Mouse (Mus musculus) hindbrain, embryonic 12.5 days (tissue): ENCODE measurements around the gene Cpm. TPM values are rescaled to one million over a fixed set of nuclear protein-coding genes. Genes with fewer than 3 reads are reported as not detected.
"Not testable (repeated sequence)": the region's sequence is repeated elsewhere in the genome, so short reads cannot be mapped to it uniquely, and the experiment has no call there.

Experiments
- ATAC-seq: fragments of 200-750 bp; cut with Nextera tagmentation; 2 replicates; pipeline ENCODE4 v1.8.0; 2017; ENCODE audit warnings: moderate TSS enrichment; ENCODE audit not compliant: low FRiP score
- H3K27ac ChIP-seq: fragments of 300-500 bp; sonication (generic); 2 replicates; pipeline ENCODE4 v1.5.1; 2016; ENCODE audit warnings: mild to moderate bottlenecking
- H3K27me3 ChIP-seq: fragments of 300-500 bp; sonication (generic); 2 replicates; pipeline ENCODE4 v1.6.1; 2016; ENCODE audit warnings: mild to moderate bottlenecking
- H3K36me3 ChIP-seq: fragments of 300-500 bp; sonication (generic); 2 replicates; pipeline ENCODE4 v1.6.1; 2016; ENCODE audit warnings: mild to moderate bottlenecking
- H3K4me1 ChIP-seq: fragments of 300-500 bp; sonication (generic); 2 replicates; pipeline ENCODE4 v1.6.1; 2016
- H3K4me2 ChIP-seq: fragments of 300-500 bp; sonication (generic); replicated peaks from 2 replicates; pipeline ENCODE4 v1.6.1; 2016; ENCODE audit warnings: mild to moderate bottlenecking
- H3K4me3 ChIP-seq: fragments of 300-500 bp; sonication (generic); 2 replicates; pipeline ENCODE4 v1.5.1; 2016; ENCODE audit warnings: mild to moderate bottlenecking
- H3K9ac ChIP-seq: fragments of 300-500 bp; sonication (generic); 2 replicates; pipeline ENCODE4 v1.6.1; 2016; ENCODE audit warnings: mild to moderate bottlenecking, moderate library complexity
- H3K9me3 ChIP-seq: fragments of 300-500 bp; sonication (generic); replicated peaks from 2 replicates; pipeline ENCODE4 v1.6.1; 2016; ENCODE audit warnings: mild to moderate bottlenecking
- WGBS: fragments of 180-500 bp; shearing (Covaris S2); methylation state at CpG from one replicate; pipeline ENCODE4 v1.1.7; 2016; 5-methylcytosine and 5-hydroxymethylcytosine counted together
- polyA plus RNA-seq: library from polyadenylated mRNA; unstranded; fragments of >200 nt; fragmentation: Nextera tagmentation; extraction: Ambion mirVana; gene quantifications from 2 replicates; pipeline ENCODE4 v1.2.1, GENCODE M21; 2016

Gene Cpm
- polyA plus RNA-seq, 1 experiment from 2014 or later = 6.0 TPM

GRCm38 (mm10) chr10:117726350-117726749, 97.0 kb downstream of the Cpm start:
- Histone ChIP-seq H3K36me3 (no peaks in the 10 kb centered on the region), H3K4me1 (no peaks in the 10 kb centered on the region), H3K9me3 (no peaks in the 10 kb centered on the region), H3K27me3 (no peaks in the 10 kb centered on the region), H3K4me2 (no peak overlapping the region), H3K9ac (no peak overlapping the region), H3K4me3 (no peak overlapping the region), H3K27ac (no peak overlapping the region)
- ATAC-seq = no peak
- 89% methylated on average over 4 of the region's 4 CpGs for WGBS

GRCm38 (mm10) chr10:117726888-117727385, 97.6 kb downstream of the Cpm start:
- H3K4me2 ChIP-seq = no peak overlapping the region
- H3K27ac ChIP-seq = no peak overlapping the region
- WGBS = 93% methylated on average over 4 of the region's 4 CpGs
- no peak for ATAC-seq
- no peak overlapping the region for H3K9ac ChIP-seq
- H3K4me1 ChIP-seq = no peaks in the 10 kb centered on the region
- no peak overlapping the region for H3K4me3 ChIP-seq
- H3K27me3 ChIP-seq = no peaks in the 10 kb centered on the region
- H3K36me3 ChIP-seq = no peaks in the 10 kb centered on the region
- H3K9me3 ChIP-seq = no peaks in the 10 kb centered on the region

GRCm38 (mm10) chr10:117727518-117728110, 98.3 kb downstream of the Cpm start:
- H3K4me1 ChIP-seq = no peaks in the 10 kb centered on the region
- no peaks in the 10 kb centered on the region for H3K36me3 ChIP-seq
- no peak overlapping the region for H3K4me3 ChIP-seq
- ATAC-seq = no peak
- 86% methylated on average over 9 of the region's 9 CpGs for WGBS
- no peak overlapping the region for H3K4me2 ChIP-seq
- H3K27ac ChIP-seq = no peak overlapping the region
- no peaks in the 10 kb centered on the region for H3K27me3 ChIP-seq
- H3K9me3 ChIP-seq = no peaks in the 10 kb centered on the region
- no peak overlapping the region for H3K9ac ChIP-seq

- WGBS = 88% methylated on average over 5 of the region's 5 CpGs
- H3K4me3 ChIP-seq = no peak overlapping the region
- no peak overlapping the region for H3K27ac ChIP-seq
- no peak overlapping the region for H3K4me2 ChIP-seq
- H3K9me3 ChIP-seq = no peaks in the 10 kb centered on the region
- H3K4me1 ChIP-seq = no peaks in the 10 kb centered on the region
- H3K36me3 ChIP-seq = no peaks in the 10 kb centered on the region
- H3K9ac ChIP-seq = no peak overlapping the region
- no peak for ATAC-seq
- no peaks in the 10 kb centered on the region for H3K27me3 ChIP-seq
Measured at GRCm38 (mm10) chr10:117728574-117728973, 99.3 kb downstream of the Cpm start.

GRCm38 (mm10) chr10:117729139-117729814, 100.0 kb downstream of the Cpm start:
- no peak for ATAC-seq
- H3K4me3 ChIP-seq = no peak overlapping the region
- H3K4me2 ChIP-seq = no peak overlapping the region
- H3K4me1 ChIP-seq = no peaks in the 10 kb centered on the region
- 81% methylated on average over 11 of the region's 11 CpGs for WGBS
- no peak overlapping the region for H3K9ac ChIP-seq
- no peaks in the 10 kb centered on the region for H3K9me3 ChIP-seq
- H3K27ac ChIP-seq = no peak overlapping the region
- H3K27me3 ChIP-seq = no peaks in the 10 kb centered on the region
- H3K36me3 ChIP-seq = no peaks in the 10 kb centered on the region

GRCm38 (mm10) chr10:117730140-117730539, 100.8 kb downstream of the Cpm start:
- no peaks in the 10 kb centered on the region for H3K36me3 ChIP-seq
- H3K9me3 ChIP-seq = no peaks in the 10 kb centered on the region
- no peak overlapping the region for H3K27ac ChIP-seq
- 96% methylated on average over 7 of the region's 7 CpGs for WGBS
- H3K9ac ChIP-seq = no peak overlapping the region
- H3K4me3 ChIP-seq = no peak overlapping the region
- H3K4me2 ChIP-seq = no peak overlapping the region
- H3K27me3 ChIP-seq = no peaks in the 10 kb centered on the region
- H3K4me1 ChIP-seq = no peaks in the 10 kb centered on the region
- no peak for ATAC-seq

- ATAC-seq = no peak
- no peak overlapping the region for H3K4me3 ChIP-seq
Measured at GRCm38 (mm10) chr10:117730637-117731203, 101.4 kb downstream of the Cpm start.

GRCm38 (mm10) chr10:117731244-117732101, 102.2 kb downstream of the Cpm start:
- H3K4me3 ChIP-seq = no peak overlapping the region
- H3K36me3 ChIP-seq = peaks cover 9% of the 10 kb centered on the region
- no peaks in the 10 kb centered on the region for H3K27me3 ChIP-seq
- H3K4me2 ChIP-seq = no peak overlapping the region
- ATAC-seq = no peak
- no peak overlapping the region for H3K9ac ChIP-seq
- H3K4me1 ChIP-seq = no peaks in the 10 kb centered on the region
- WGBS = 59% methylated on average over 15 of the region's 15 CpGs
- no peaks in the 10 kb centered on the region for H3K9me3 ChIP-seq
- no peak overlapping the region for H3K27ac ChIP-seq

More at GRCm38 (mm10) chr10:117730637-117731203, 101.4 kb downstream of the Cpm start:
- H3K27ac ChIP-seq = no peak overlapping the region
- no peaks in the 10 kb centered on the region for H3K9me3 ChIP-seq
- WGBS = 96% methylated on average over 12 of the region's 12 CpGs
- H3K4me2 ChIP-seq = no peak overlapping the region
- H3K36me3 ChIP-seq = peaks cover 4% of the 10 kb centered on the region; the same call in 1 of the 2 replicates
- H3K4me1 ChIP-seq = no peaks in the 10 kb centered on the region
- no peak overlapping the region for H3K9ac ChIP-seq
- H3K27me3 ChIP-seq = no peaks in the 10 kb centered on the region

GRCm38 (mm10) chr10:117732184-117732583, 102.9 kb downstream of the Cpm start:
- WGBS = 88% methylated on average over 5 of the region's 5 CpGs
- H3K4me3 ChIP-seq = no peak overlapping the region
- H3K9ac ChIP-seq = no peak overlapping the region
- ATAC-seq = no peak
- no peaks in the 10 kb centered on the region for H3K27me3 ChIP-seq
- H3K36me3 ChIP-seq = peaks cover 16% of the 10 kb centered on the region
- no peaks in the 10 kb centered on the region for H3K4me1 ChIP-seq
- no peaks in the 10 kb centered on the region for H3K9me3 ChIP-seq
- no peak overlapping the region for H3K4me2 ChIP-seq
- no peak overlapping the region for H3K27ac ChIP-seq

- WGBS = 88% methylated on average over 14 of the region's 14 CpGs
- Histone ChIP-seq H3K4me1 (no peaks in the 10 kb centered on the region), H3K36me3 (peaks cover 25% of the 10 kb centered on the region), H3K9ac (no peak overlapping the region), H3K4me2 (no peak overlapping the region), H3K9me3 (no peaks in the 10 kb centered on the region), H3K27me3 (no peaks in the 10 kb centered on the region), H3K4me3 (no peak overlapping the region), H3K27ac (no peak overlapping the region)
- no peak for ATAC-seq
Measured at GRCm38 (mm10) chr10:117732962-117733592, 103.8 kb downstream of the Cpm start.

GRCm38 (mm10) chr10:117733626-117734025, 104.3 kb downstream of the Cpm start:
- peaks cover 30% of the 10 kb centered on the region for H3K36me3 ChIP-seq
- H3K4me3 ChIP-seq, H3K4me1 ChIP-seq, H3K4me2 ChIP-seq, H3K27ac ChIP-seq, H3K9ac ChIP-seq, H3K9me3 ChIP-seq, H3K27me3 ChIP-seq, ATAC-seq: not testable (repeated sequence)
- WGBS = 94% methylated on average over 8 of the region's 8 CpGs
